Mouse (Mus musculus) lung, adult 2 months (tissue): ENCODE measurements at regions not wholly inside any gene's neighbourhood (a gene's known extent, or its start where the extent isn't known, plus 50 kb on each side); places are given as distances from the start of the nearest gene placed in this dataset.

Experiments
- CTCF ChIP-seq: fragments of 200-500 bp; IDR thresholded peaks from 2 replicates; pipeline ENCODE4 v1.5.1; 2011; ENCODE audit warnings: mild to moderate bottlenecking, low read length, control low read depth; ENCODE audit not compliant: insufficient read depth
- POLR2A ChIP-seq: fragments of 200-500 bp; IDR thresholded peaks from 2 replicates; pipeline ENCODE4 v1.6.1; 2011; ENCODE audit warnings: low read depth, mild to moderate bottlenecking, control low read depth, low read length, borderline replicate concordance; ENCODE audit errors: extremely low read depth

GRCm38 (mm10) chr16:76076231-76076630 lies 54.1 kb upstream of the Samsn1 start:
- no peak for TF ChIP-seq POLR2A
- TF ChIP-seq CTCF, result no peak
